Mouse (Mus musculus) bone marrow, adult 2 months (tissue): ENCODE measurements at regions not wholly inside any gene's neighbourhood (a gene's known extent, or its start where the extent isn't known, plus 50 kb on each side); places are given as distances from the start of the nearest gene placed in this dataset.

ENCODE experiments used
- CTCF ChIP-seq: fragments of 200-500 bp; IDR thresholded peaks from 2 replicates; pipeline ENCODE4 v1.5.1; 2011; ENCODE audit warnings: low read length, control low read depth; ENCODE audit not compliant: control insufficient read depth, insufficient read depth
- POLR2A ChIP-seq: fragments of 200-500 bp; IDR thresholded peaks from 2 replicates; pipeline ENCODE4 v1.6.1; 2011; ENCODE audit warnings: low read depth, mild to moderate bottlenecking, control low read depth, low read length, borderline replicate concordance; ENCODE audit not compliant: control insufficient read depth

GRCm38 (mm10) chr3:39637924-39638323, 751.2 kb downstream of the Fat4 start:
- TF ChIP-seq CTCF, result no peak
- no peak for TF ChIP-seq POLR2A
